Mouse (Mus musculus): ENCODE measurements around the gene Dnase1l1. TPM values are rescaled to one million over a fixed set of nuclear protein-coding genes. Genes with fewer than 3 reads are reported as not detected.

Dnase1l1 gene
- polyA plus RNA-seq, 1 experiment from 2014 or later, result 17.5 TPM

DNA sequence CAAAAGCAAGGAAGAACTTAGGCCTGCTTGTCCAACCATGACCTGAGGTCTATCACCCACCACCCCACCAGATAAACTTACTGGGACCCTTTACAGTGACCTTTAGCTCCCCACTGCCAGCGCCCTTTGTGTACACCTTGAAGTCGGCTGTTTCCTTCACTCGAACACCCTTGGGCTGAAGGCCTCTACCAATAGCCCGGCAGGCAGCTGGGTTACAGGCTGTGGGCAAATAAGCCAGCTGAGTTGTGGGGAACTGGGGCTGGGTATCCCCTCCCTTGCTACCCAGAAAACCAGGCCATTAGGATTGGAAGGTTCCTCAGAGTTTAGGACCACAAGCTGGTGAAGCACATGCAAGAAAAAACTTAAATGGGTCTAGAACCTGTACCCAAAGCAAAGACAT lies 41.8 kb downstream of the Dnase1l1 start:
- Histone ChIP-seq H3K4me2 (no peak overlapping the region), H3K9ac (no peak overlapping the region), H3K4me3 (replicated peaks) (no peak overlapping the region), H3K36me3 (peaks cover 30% of the 10 kb centered on the region), H3K27ac (no peak overlapping the region), H3K27me3 (replicated peaks) (no peaks in the 10 kb centered on the region), H3K4me1 (no peaks in the 10 kb centered on the region), H3K9me3 (no peaks in the 10 kb centered on the region)
- no peak for ATAC-seq (ENCODE audit: insufficient read depth, low FRiP score, low read depth)
- WGBS, result 86% methylated on average over 4 of the region's 4 CpGs

GRCm38 (mm10) chrX:74233196-74233595 lies 48.9 kb downstream of the Dnase1l1 start:
- H3K27me3 ChIP-seq (replicated peaks), result no peaks in the 10 kb centered on the region
- H3K4me1 ChIP-seq, result no peaks in the 10 kb centered on the region
- H3K27ac ChIP-seq, result no peak overlapping the region
- H3K9me3 ChIP-seq, result no peaks in the 10 kb centered on the region
- ATAC-seq (ENCODE audit: insufficient read depth, low FRiP score, low read depth), result no peak
- no peak overlapping the region for H3K4me3 ChIP-seq (replicated peaks)
- WGBS, result 84% methylated on average over 5 of the region's 5 CpGs
- peaks cover 21% of the 10 kb centered on the region for H3K36me3 ChIP-seq
- no peak overlapping the region for H3K9ac ChIP-seq
- no peak overlapping the region for H3K4me2 ChIP-seq

GRCm38 (mm10) chrX:74230038-74230437 lies 52.1 kb downstream of the Dnase1l1 start:
- 56% methylated on average over 1 of the region's 1 CpGs for whole genome bisulfite sequencing
- H3K4me2 ChIP-seq, result no peak overlapping the region
- peaks cover 43% of the 10 kb centered on the region for H3K36me3 ChIP-seq
- no peak for ATAC-seq (ENCODE audit: insufficient read depth, low FRiP score, low read depth)
- H3K9ac ChIP-seq, result no peak overlapping the region
- H3K27ac ChIP-seq, result no peak overlapping the region
- H3K4me1 ChIP-seq, result no peaks in the 10 kb centered on the region
- no peaks in the 10 kb centered on the region for H3K9me3 ChIP-seq
- H3K27me3 ChIP-seq (replicated peaks), result no peaks in the 10 kb centered on the region
- H3K4me3 ChIP-seq (replicated peaks), result no peak overlapping the region

Small RNAs within 50 kb of the gene (microRNA-seq; reads per million reads assigned to microRNA genes)
- gene Mir7091 (0.58 reads per million), gene Mir7092 (not detected)

Other genes with a start within 250 kb of the Dnase1l1 start
- gene Opn1mw, start 154.9 kb downstream of the Dnase1l1 start, polyA plus RNA-seq (2015; fragmentation: Nextera tagmentation; extraction: Ambion mirVana), result not detected in 2 replicates
- gene Mecp2, start 147.0 kb downstream of the Dnase1l1 start, polyA plus RNA-seq (2015; fragmentation: Nextera tagmentation; extraction: Ambion mirVana), result 12.3 and 12.4 TPM in 2 replicates
- gene Tex28, start 114.5 kb downstream of the Dnase1l1 start, polyA plus RNA-seq (2015; fragmentation: Nextera tagmentation; extraction: Ambion mirVana), result not detected in 2 replicates
- not detected in 2 replicates for gene Tktl1, start 105.1 kb downstream of the Dnase1l1 start, polyA plus RNA-seq (2015; fragmentation: Nextera tagmentation; extraction: Ambion mirVana)
- gene Flna, start 32.5 kb downstream of the Dnase1l1 start, polyA plus RNA-seq (2015; fragmentation: Nextera tagmentation; extraction: Ambion mirVana), result 346 and 386 TPM in 2 replicates
- gene Emd, start 27.6 kb downstream of the Dnase1l1 start, polyA plus RNA-seq (2015; fragmentation: Nextera tagmentation; extraction: Ambion mirVana), result 22.0 and 25.5 TPM in 2 replicates
- 643 and 895 TPM in 2 replicates for gene Rpl10, start 11.5 kb downstream of the Dnase1l1 start, polyA plus RNA-seq (2015; fragmentation: Nextera tagmentation; extraction: Ambion mirVana)
- gene Taz, start 425 bp downstream of the Dnase1l1 start, polyA plus RNA-seq (2015; fragmentation: Nextera tagmentation; extraction: Ambion mirVana), result 79.5 and 86.1 TPM in 2 replicates
- 130 and 132 TPM in 2 replicates for gene Atp6ap1, start 14.8 kb upstream of the Dnase1l1 start, polyA plus RNA-seq (2015; fragmentation: Nextera tagmentation; extraction: Ambion mirVana)
- gene Gdi1, start 22.7 kb upstream of the Dnase1l1 start, polyA plus RNA-seq (2015; fragmentation: Nextera tagmentation; extraction: Ambion mirVana), result 190 and 196 TPM in 2 replicates
- gene Fam50a, start 30.7 kb upstream of the Dnase1l1 start, polyA plus RNA-seq (2015; fragmentation: Nextera tagmentation; extraction: Ambion mirVana), result 58.1 and 63.1 TPM in 2 replicates
- gene Plxna3, start 46.7 kb upstream of the Dnase1l1 start, polyA plus RNA-seq (2015; fragmentation: Nextera tagmentation; extraction: Ambion mirVana), result 12.4 and 13.5 TPM in 2 replicates
- gene Lage3, start 71.3 kb upstream of the Dnase1l1 start, polyA plus RNA-seq (2015; fragmentation: Nextera tagmentation; extraction: Ambion mirVana), result 95.8 and 107 TPM in 2 replicates
- 63.3 and 67.0 TPM in 2 replicates for gene Ubl4a, start 90.9 kb upstream of the Dnase1l1 start, polyA plus RNA-seq (2015; fragmentation: Nextera tagmentation; extraction: Ambion mirVana)
- 17.8 and 17.9 TPM in 2 replicates for gene Slc10a3, start 91.0 kb upstream of the Dnase1l1 start, polyA plus RNA-seq (2015; fragmentation: Nextera tagmentation; extraction: Ambion mirVana)
- gene Fam3a, start 110.9 kb upstream of the Dnase1l1 start, polyA plus RNA-seq (2015; fragmentation: Nextera tagmentation; extraction: Ambion mirVana), result 36.0 and 36.1 TPM in 2 replicates
- gene Ikbkg, start 111.0 kb upstream of the Dnase1l1 start, polyA plus RNA-seq (2015; fragmentation: Nextera tagmentation; extraction: Ambion mirVana), result 19.9 and 20.1 TPM in 2 replicates
- gene G6pdx, start 146.9 kb upstream of the Dnase1l1 start, polyA plus RNA-seq (2015; fragmentation: Nextera tagmentation; extraction: Ambion mirVana), result 71.1 and 76.5 TPM in 2 replicates
- gene Gm6880, start 199.1 kb upstream of the Dnase1l1 start, polyA plus RNA-seq (2015; fragmentation: Nextera tagmentation; extraction: Ambion mirVana), result not detected in 2 replicates